Mouse (Mus musculus) embryonic facial prominence, embryonic 14.5 days (tissue): ENCODE results near the gene Slc25a11. TPM values are rescaled to one million over a fixed set of nuclear protein-coding genes. Genes with fewer than 3 reads are reported as not detected.

Experiments
- ATAC-seq: fragments of 200-750 bp; cut with Nextera tagmentation; 2 replicates; pipeline ENCODE4 v1.8.0; 2017; ENCODE audit warnings: low read depth, moderate number of reproducible peaks, moderate TSS enrichment
- DNase-seq: peaks from one replicate; pipeline ENCODE4 v3.0.0-alpha.2; 2015; ENCODE audit warnings: low spot score
- H3K27ac ChIP-seq: fragments of 300-500 bp; sonication (generic); replicated peaks from 2 replicates; pipeline ENCODE4 v1.5.1; 2014; ENCODE audit warnings: low read depth, mild to moderate bottlenecking, low read length, moderate library complexity
- H3K27me3 ChIP-seq: fragments of 300-500 bp; sonication (generic); replicated peaks from 2 replicates; pipeline ENCODE4 v1.6.1; 2014; ENCODE audit warnings: low read length; ENCODE audit not compliant: control insufficient read depth, insufficient read depth
- H3K36me3 ChIP-seq: fragments of 300-500 bp; sonication (generic); 2 replicates; pipeline ENCODE4 v1.6.1; 2014; ENCODE audit warnings: low read length, mixed read lengths; ENCODE audit not compliant: control insufficient read depth, insufficient read depth
- H3K4me1 ChIP-seq: fragments of 300-500 bp; sonication (generic); 2 replicates; pipeline ENCODE4 v1.6.1; 2014; ENCODE audit warnings: antibody characterized with exemption, low read length; ENCODE audit not compliant: control insufficient read depth, insufficient read depth
- H3K4me2 ChIP-seq: fragments of 300-500 bp; sonication (generic); 2 replicates; pipeline ENCODE4 v1.6.1; 2014; ENCODE audit warnings: low read depth, mild to moderate bottlenecking, low read length, moderate library complexity, mixed read lengths
- H3K4me3 ChIP-seq: fragments of 300-500 bp; sonication (generic); 2 replicates; pipeline ENCODE4 v1.5.1; 2014; ENCODE audit warnings: low read depth, mild to moderate bottlenecking, low read length
- H3K9ac ChIP-seq: fragments of 300-500 bp; sonication (generic); 2 replicates; pipeline ENCODE4 v1.6.1; 2014; ENCODE audit warnings: low read depth, mild to moderate bottlenecking, low read length, moderate library complexity, mixed read lengths
- H3K9me3 ChIP-seq: fragments of 300-500 bp; sonication (generic); 2 replicates; pipeline ENCODE4 v1.6.1; 2016; ENCODE audit warnings: low read length; ENCODE audit not compliant: control insufficient read depth
- WGBS: fragments of 180-500 bp; shearing (Covaris S2); extraction: QIAGEN DNeasy Blood & Tissue Kit; methylation state at CpG from one replicate; pipeline ENCODE4 v1.1.7; 2014; 5-methylcytosine and 5-hydroxymethylcytosine counted together
- polyA plus RNA-seq: library from polyadenylated mRNA; unstranded; fragments of >200 nt; fragmentation: Nextera tagmentation; extraction: Ambion mirVana; gene quantifications from 2 replicates; pipeline ENCODE4 v1.2.1, GENCODE M21; 2014

Slc25a11 gene
- polyA plus RNA-seq, 1 experiment from 2014 or later = 147 TPM

- WGBS = 93% methylated on average over 6 of the region's 6 CpGs
- Histone ChIP-seq H3K27me3 (no peaks in the 10 kb centered on the region), H3K27ac (no peak overlapping the region), H3K4me2 (no peak overlapping the region), H3K4me3 (no peak overlapping the region), H3K4me1 (peaks cover 10% of the 10 kb centered on the region), H3K9ac (no peak overlapping the region), H3K36me3 (peaks cover 25% of the 10 kb centered on the region), H3K9me3 (no peaks in the 10 kb centered on the region)
- ATAC-seq (no peak), DNase-seq (no peak)
These were observed 4.2 kb downstream of the Slc25a11 start for GRCm38 (mm10) chr11:70643051-70643450.

- H3K4me2 ChIP-seq = no peak overlapping the region
- no peak for DNase-seq
- H3K9me3 ChIP-seq = no peaks in the 10 kb centered on the region
- no peak for ATAC-seq
- H3K4me3 ChIP-seq = no peak overlapping the region
- H3K4me1 ChIP-seq = peaks cover 9% of the 10 kb centered on the region
- 84% methylated on average over 7 of the region's 7 CpGs for WGBS
- H3K27ac ChIP-seq = no peak overlapping the region
- peaks cover 25% of the 10 kb centered on the region for H3K36me3 ChIP-seq
- H3K9ac ChIP-seq = no peak overlapping the region
- H3K27me3 ChIP-seq = no peaks in the 10 kb centered on the region
These were observed 6.0 kb downstream of the Slc25a11 start for GRCm38 (mm10) chr11:70641241-70641640.

GRCm38 (mm10) chr11:70639976-70640375, 7.3 kb downstream of the Slc25a11 start:
- Histone ChIP-seq H3K9ac (no peak overlapping the region), H3K4me2 (no peak overlapping the region), H3K4me1 (no peaks in the 10 kb centered on the region), H3K27ac (no peak overlapping the region), H3K27me3 (no peaks in the 10 kb centered on the region), H3K9me3 (no peaks in the 10 kb centered on the region), H3K36me3 (peaks cover 17% of the 10 kb centered on the region), H3K4me3 (no peak overlapping the region)
- ATAC-seq (no peak), DNase-seq (no peak)
- 89% methylated on average over 8 of the region's 8 CpGs for WGBS

GRCm38 (mm10) chr11:70638714-70639278, 8.5 kb downstream of the Slc25a11 start, which contains the start of gene Gp1ba:
Gene Gp1ba, plus strand, starts transcription at chr11:70639122.
- ATAC-seq (no peak), DNase-seq (no peak)
- H3K9ac ChIP-seq = no peak within 1 kb of the TSS
- no peaks in the 10 kb centered on the region for H3K9me3 ChIP-seq
- 46% methylated on average over 5 of the region's 5 CpGs for WGBS
- 0 out of 2 replicates have a peak, but pooled peaks cover 5% of the 10 kb centered on the region for H3K36me3 ChIP-seq
- H3K27ac ChIP-seq = no peak within 1 kb of the TSS
- H3K4me1 ChIP-seq = no peaks in the 10 kb centered on the region
- H3K4me2 ChIP-seq = no peak within 1 kb of the TSS
- no peaks in the 10 kb centered on the region for H3K27me3 ChIP-seq
- H3K4me3 ChIP-seq = no peak within 1 kb of the TSS

- H3K4me2 ChIP-seq = no peak overlapping the region
- 0 out of 2 replicates have a peak, but pooled peaks cover 5% of the 10 kb centered on the region for H3K36me3 ChIP-seq
- no peak overlapping the region for H3K9ac ChIP-seq
- ATAC-seq (no peak), DNase-seq (no peak)
- H3K9me3 ChIP-seq = no peaks in the 10 kb centered on the region
- 74% methylated on average over 1 of the region's 1 CpGs for WGBS
- no peak overlapping the region for H3K27ac ChIP-seq
- H3K4me3 ChIP-seq = no peak overlapping the region
- no peaks in the 10 kb centered on the region for H3K27me3 ChIP-seq
- H3K4me1 ChIP-seq = no peaks in the 10 kb centered on the region
These were observed 9.0 kb downstream of the Slc25a11 start for GRCm38 (mm10) chr11:70638293-70638692.

DNA sequence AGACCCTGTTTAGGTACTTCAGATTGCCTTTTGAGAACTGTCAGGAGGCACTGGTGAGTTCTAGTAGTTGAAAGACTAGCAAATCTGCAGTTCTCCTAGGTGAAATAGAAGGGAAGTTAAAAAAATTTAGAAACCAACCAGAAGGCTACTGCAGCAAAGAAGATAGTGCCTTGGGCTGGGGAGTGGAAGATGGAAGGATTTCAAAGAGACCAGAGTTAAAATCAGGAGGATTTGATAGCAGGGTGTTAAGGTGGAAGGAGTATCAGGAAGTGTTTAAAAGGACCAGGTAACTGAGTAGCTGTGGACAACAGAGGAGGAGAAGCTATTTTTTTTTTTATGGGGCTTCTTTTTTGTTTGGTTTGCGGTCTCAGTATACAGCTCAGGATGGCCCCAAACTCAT, 9.5 kb downstream of the Slc25a11 start:
- Histone ChIP-seq H3K27me3 (no peaks in the 10 kb centered on the region), H3K36me3 (0 out of 2 replicates have a peak, but pooled peaks cover 1% of the 10 kb centered on the region), H3K4me2 (no peak overlapping the region), H3K4me1 (no peaks in the 10 kb centered on the region), H3K9me3 (no peaks in the 10 kb centered on the region), H3K9ac (no peak overlapping the region), H3K27ac (no peak overlapping the region), H3K4me3 (no peak overlapping the region)
- ATAC-seq (no peak), DNase-seq (no peak)
- 95% methylated on average over 1 of the region's 1 CpGs for WGBS

DNA sequence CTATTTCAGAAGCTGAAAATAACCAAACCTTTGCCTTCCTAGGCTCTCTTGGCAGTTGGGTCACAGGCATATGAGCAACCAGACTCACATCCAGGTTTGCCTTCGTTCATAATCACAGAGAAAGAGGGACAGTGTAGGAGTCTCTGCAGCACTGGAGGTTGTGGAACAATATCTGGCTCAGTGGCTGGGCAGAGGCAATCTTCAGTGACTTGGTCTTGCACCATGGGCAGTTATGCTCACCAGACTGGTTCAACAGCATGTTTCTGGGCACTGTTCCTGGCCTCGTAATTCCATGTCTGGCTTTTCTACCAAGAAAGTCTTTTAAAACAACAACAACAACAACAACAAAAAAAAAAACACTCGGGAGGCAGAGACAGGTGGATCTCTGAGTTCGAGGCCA, 11.7 kb downstream of the Slc25a11 start:
- H3K9ac ChIP-seq = no peak overlapping the region
- WGBS = 81% methylated on average over 4 of the region's 4 CpGs

GRCm38 (mm10) chr11:70630129-70630528, 17.1 kb downstream of the Slc25a11 start:
- 66% methylated on average over 4 of the region's 7 CpGs for WGBS

More for the DNA sequence above, 11.7 kb downstream of the Slc25a11 start:
- Histone ChIP-seq H3K4me3 (no peak overlapping the region), H3K9me3 (no peaks in the 10 kb centered on the region), H3K27ac (no peak overlapping the region), H3K36me3 (no peaks in the 10 kb centered on the region), H3K4me2 (no peak overlapping the region), H3K4me1 (no peaks in the 10 kb centered on the region), H3K27me3 (no peaks in the 10 kb centered on the region)
- DNase-seq = no peak
- ATAC-seq = no peak

DNA sequence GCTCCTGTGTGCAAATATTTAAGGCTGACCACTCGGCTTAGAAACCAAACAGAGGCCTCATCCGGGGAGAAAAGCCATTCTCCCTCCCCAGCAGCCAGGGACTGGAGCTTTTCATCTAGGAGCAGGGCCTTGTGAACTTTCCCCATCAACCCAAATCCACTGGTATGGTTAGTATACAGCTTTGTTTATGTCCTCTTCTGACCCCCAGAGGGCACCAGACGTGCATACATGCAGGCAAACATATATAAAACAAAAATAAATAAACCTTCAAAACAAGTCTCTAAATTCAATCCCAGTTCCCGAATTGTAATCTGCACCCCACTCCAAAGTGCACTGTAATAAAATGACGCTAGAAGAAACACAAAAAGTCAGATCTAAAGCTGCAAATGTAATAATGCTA, 17.7 kb downstream of the Slc25a11 start:
- no peak for ATAC-seq
- peak; percentile 36 for DNase-seq
- 52% methylated on average over 5 of the region's 5 CpGs for WGBS

More at GRCm38 (mm10) chr11:70630129-70630528, 17.1 kb downstream of the Slc25a11 start:
- no peak for ATAC-seq
- H3K9me3 ChIP-seq = no peaks in the 10 kb centered on the region
- DNase-seq = no peak
- H3K27me3 ChIP-seq = no peaks in the 10 kb centered on the region
- H3K9ac ChIP-seq = no peak overlapping the region
- H3K4me1 ChIP-seq = no peaks in the 10 kb centered on the region
- H3K36me3 ChIP-seq = no peaks in the 10 kb centered on the region
- H3K4me2 ChIP-seq = no peak overlapping the region
- no peak overlapping the region for H3K4me3 ChIP-seq
- no peak overlapping the region for H3K27ac ChIP-seq

More for the DNA sequence above, 17.7 kb downstream of the Slc25a11 start:
- no peaks in the 10 kb centered on the region for H3K9me3 ChIP-seq
- no peaks in the 10 kb centered on the region for H3K36me3 ChIP-seq
- H3K27ac ChIP-seq = no peak overlapping the region
- H3K4me2 ChIP-seq = no peak overlapping the region
- no peaks in the 10 kb centered on the region for H3K27me3 ChIP-seq
- H3K9ac ChIP-seq = no peak overlapping the region
- no peaks in the 10 kb centered on the region for H3K4me1 ChIP-seq
- H3K4me3 ChIP-seq = no peak overlapping the region
